Mouse (Mus musculus): Measurements from ENCODE around the gene Crygs. TPM values are rescaled to one million over a fixed set of nuclear protein-coding genes. Genes with fewer than 3 reads are reported as not detected.

Crygs gene
- polyA plus RNA-seq, 1 experiment from 2014 or later, result 0.26 TPM

- 40% methylated on average over 8 of the region's 8 CpGs for WGBS
- Histone ChIP-seq H3K27ac (no peak overlapping the region), H3K36me3 (ENCODE audit: insufficient read depth, low read length) (0 out of 2 replicates have a peak, but pooled peaks cover 13% of the 10 kb centered on the region), H3K9ac (ENCODE audit: low read depth, low read length) (no peak overlapping the region), H3K9me3 (replicated peaks; ENCODE audit: low read length) (no peaks in the 10 kb centered on the region), H3K4me1 (replicated peaks; ENCODE audit: insufficient read depth, low read length) (no peaks in the 10 kb centered on the region), H3K4me2 (ENCODE audit: low read length) (no peak overlapping the region), H3K27me3 (ENCODE audit: insufficient read depth, low read length) (no peaks in the 10 kb centered on the region), H3K4me3 (replicated peaks; ENCODE audit: low read depth, low read length) (no peak overlapping the region)
- DNase-seq (ENCODE audit: low spot score), result peak; percentile 61
- ATAC-seq (replicated peaks; ENCODE audit: low FRiP score, low read depth), result no peak
- TF ChIP-seq CTCF (IDR thresholded peaks at IDR 0.05; ENCODE audit: low read depth), result peak; percentile 60
These were observed 9.4 kb upstream of the Crygs start for GRCm38 (mm10) chr16:22820731-22821130.

- peak; percentile 77 for DNase-seq (ENCODE audit: low spot score)
- no peak overlapping the region for H3K9ac ChIP-seq (ENCODE audit: low read depth, low read length)
- 12% methylated on average over 17 of the region's 17 CpGs for WGBS
- no peaks in the 10 kb centered on the region for H3K4me1 ChIP-seq (replicated peaks; ENCODE audit: insufficient read depth, low read length)
- no peak overlapping the region for H3K4me3 ChIP-seq (replicated peaks; ENCODE audit: low read depth, low read length)
- no peak overlapping the region for H3K27ac ChIP-seq
- no peaks in the 10 kb centered on the region for H3K9me3 ChIP-seq (replicated peaks; ENCODE audit: low read length)
- no peaks in the 10 kb centered on the region for H3K27me3 ChIP-seq (ENCODE audit: insufficient read depth, low read length)
- ATAC-seq (replicated peaks; ENCODE audit: low FRiP score, low read depth), result no peak
- peak; percentile 78 for TF ChIP-seq CTCF (IDR thresholded peaks at IDR 0.05; ENCODE audit: low read depth)
- H3K4me2 ChIP-seq (ENCODE audit: low read length), result peak overlapping the region; percentile 38
- H3K36me3 ChIP-seq (ENCODE audit: insufficient read depth, low read length), result no peaks in the 10 kb centered on the region
These were observed 3.8 kb downstream of the Crygs start for GRCm38 (mm10) chr16:22807468-22808070.

GRCm38 (mm10) chr16:22802786-22803185 lies 8.6 kb downstream of the Crygs start:
- DNase-seq (ENCODE audit: low spot score) (no peak), ATAC-seq (replicated peaks; ENCODE audit: low FRiP score, low read depth) (no peak)
- no peak overlapping the region for H3K27ac ChIP-seq
- WGBS, result 79% methylated on average over 7 of the region's 7 CpGs
- no peaks in the 10 kb centered on the region for H3K27me3 ChIP-seq (ENCODE audit: insufficient read depth, low read length)
- no peak overlapping the region for H3K9ac ChIP-seq (ENCODE audit: low read depth, low read length)
- H3K9me3 ChIP-seq (replicated peaks; ENCODE audit: low read length), result no peaks in the 10 kb centered on the region
- H3K4me3 ChIP-seq (replicated peaks; ENCODE audit: low read depth, low read length), result no peak overlapping the region
- no peaks in the 10 kb centered on the region for H3K4me1 ChIP-seq (replicated peaks; ENCODE audit: insufficient read depth, low read length)
- H3K36me3 ChIP-seq (ENCODE audit: insufficient read depth, low read length), result no peaks in the 10 kb centered on the region
- H3K4me2 ChIP-seq (ENCODE audit: low read length), result no peak overlapping the region
- no peak for TF ChIP-seq CTCF (IDR thresholded peaks at IDR 0.05; ENCODE audit: low read depth)

- Histone ChIP-seq H3K36me3 (ENCODE audit: insufficient read depth, low read length) (no peaks in the 10 kb centered on the region), H3K4me3 (replicated peaks; ENCODE audit: low read depth, low read length) (no peak overlapping the region)
- ATAC-seq (replicated peaks; ENCODE audit: low FRiP score, low read depth), result no peak
These were observed 10.6 kb downstream of the Crygs start for GRCm38 (mm10) chr16:22800849-22801109.

GRCm38 (mm10) chr16:22800026-22800848 lies 11.1 kb downstream of the Crygs start:
- WGBS, result 50% methylated on average over 6 of the region's 6 CpGs
- ATAC-seq (replicated peaks; ENCODE audit: low FRiP score, low read depth) (no peak), DNase-seq (ENCODE audit: low spot score) (no peak)
- Histone ChIP-seq H3K4me1 (replicated peaks; ENCODE audit: insufficient read depth, low read length) (no peaks in the 10 kb centered on the region), H3K27me3 (ENCODE audit: insufficient read depth, low read length) (no peaks in the 10 kb centered on the region), H3K36me3 (ENCODE audit: insufficient read depth, low read length) (no peaks in the 10 kb centered on the region), H3K4me3 (replicated peaks; ENCODE audit: low read depth, low read length) (no peak overlapping the region), H3K9ac (ENCODE audit: low read depth, low read length) (no peak overlapping the region), H3K9me3 (replicated peaks; ENCODE audit: low read length) (no peaks in the 10 kb centered on the region), H3K27ac (no peak overlapping the region), H3K4me2 (ENCODE audit: low read length) (no peak overlapping the region)
- TF ChIP-seq CTCF (IDR thresholded peaks at IDR 0.05; ENCODE audit: low read depth), result no peak

More at GRCm38 (mm10) chr16:22800849-22801109, 10.6 kb downstream of the Crygs start:
- WGBS, result 42% methylated on average over 5 of the region's 5 CpGs
- Histone ChIP-seq H3K9me3 (replicated peaks; ENCODE audit: low read length) (no peaks in the 10 kb centered on the region), H3K4me2 (ENCODE audit: low read length) (no peak overlapping the region), H3K9ac (ENCODE audit: low read depth, low read length) (no peak overlapping the region), H3K27me3 (ENCODE audit: insufficient read depth, low read length) (no peaks in the 10 kb centered on the region), H3K4me1 (replicated peaks; ENCODE audit: insufficient read depth, low read length) (no peaks in the 10 kb centered on the region), H3K27ac (no peak overlapping the region)
- DNase-seq (ENCODE audit: low spot score), result no peak
- TF ChIP-seq CTCF (IDR thresholded peaks at IDR 0.05; ENCODE audit: low read depth), result no peak

- no peak overlapping the region for H3K4me3 ChIP-seq (replicated peaks; ENCODE audit: low read depth, low read length)
- H3K27me3 ChIP-seq (ENCODE audit: insufficient read depth, low read length), result no peaks in the 10 kb centered on the region
- no peak overlapping the region for H3K4me2 ChIP-seq (ENCODE audit: low read length)
- no peak for ATAC-seq (replicated peaks; ENCODE audit: low FRiP score, low read depth)
- no peak overlapping the region for H3K27ac ChIP-seq
- WGBS, result 82% methylated on average over 3 of the region's 3 CpGs
- no peak overlapping the region for H3K9ac ChIP-seq (ENCODE audit: low read depth, low read length)
- no peak for DNase-seq (ENCODE audit: low spot score)
- TF ChIP-seq CTCF (IDR thresholded peaks at IDR 0.05; ENCODE audit: low read depth), result no peak
- H3K4me1 ChIP-seq (replicated peaks; ENCODE audit: insufficient read depth, low read length), result no peaks in the 10 kb centered on the region
- no peaks in the 10 kb centered on the region for H3K9me3 ChIP-seq (replicated peaks; ENCODE audit: low read length)
- no peaks in the 10 kb centered on the region for H3K36me3 ChIP-seq (ENCODE audit: insufficient read depth, low read length)
These were observed 12.9 kb downstream of the Crygs start for GRCm38 (mm10) chr16:22798520-22798919.

Data from kidney, postnatal 0 days (tissue).